Mouse (Mus musculus): ENCODE measurements around the gene Angptl1. TPM values are rescaled to one million over a fixed set of nuclear protein-coding genes. Genes with fewer than 3 reads are reported as not detected.

Angptl1 gene
- polyA plus RNA-seq, 1 experiment = 0.75 TPM

DNA sequence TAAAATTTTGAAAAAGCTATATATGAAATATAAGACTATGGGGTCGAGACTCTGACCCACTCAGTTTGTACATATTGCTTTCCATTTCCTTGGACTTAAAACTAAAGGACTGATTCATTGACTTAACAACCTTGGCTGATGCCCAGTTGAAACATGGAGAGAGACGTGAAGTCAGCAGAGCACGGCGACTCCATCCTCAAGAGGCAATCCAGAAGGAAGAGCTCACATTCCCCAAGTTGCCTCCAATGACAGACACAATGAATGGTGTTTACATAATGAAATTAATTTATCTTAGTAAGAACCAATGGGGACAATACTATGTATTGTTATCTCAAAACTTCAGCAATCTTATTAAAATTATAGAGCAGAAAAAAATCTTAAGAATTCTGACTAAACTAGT, 16.2 kb downstream of the Angptl1 start:
- Histone ChIP-seq H3K4me1 (ENCODE audit: control insufficient read depth, insufficient read depth, low read length) (no peaks in the 10 kb centered on the region), H3K27me3 (replicated peaks; ENCODE audit: control insufficient read depth, insufficient read depth, low read length) (no peaks in the 10 kb centered on the region), H3K4me3 (ENCODE audit: insufficient read depth, low read depth, low read length) (no peak overlapping the region), H3K36me3 (ENCODE audit: control insufficient read depth, insufficient read depth, low read length) (no peaks in the 10 kb centered on the region), H3K27ac (ENCODE audit: insufficient read depth, low read depth, low read length) (no peak overlapping the region)
- no peak for TF ChIP-seq CTCF (conservative IDR thresholded peaks at IDR 0.05; ENCODE audit: insufficient read depth, insufficient read length, low read depth, low read length)
- TF ChIP-seq POLR2A (IDR thresholded peaks at IDR 0.05; ENCODE audit: low read depth, low read length) = no peak
- 70% methylated on average over 4 of the region's 4 CpGs for WGBS
- DNase-seq = no peak

DNA sequence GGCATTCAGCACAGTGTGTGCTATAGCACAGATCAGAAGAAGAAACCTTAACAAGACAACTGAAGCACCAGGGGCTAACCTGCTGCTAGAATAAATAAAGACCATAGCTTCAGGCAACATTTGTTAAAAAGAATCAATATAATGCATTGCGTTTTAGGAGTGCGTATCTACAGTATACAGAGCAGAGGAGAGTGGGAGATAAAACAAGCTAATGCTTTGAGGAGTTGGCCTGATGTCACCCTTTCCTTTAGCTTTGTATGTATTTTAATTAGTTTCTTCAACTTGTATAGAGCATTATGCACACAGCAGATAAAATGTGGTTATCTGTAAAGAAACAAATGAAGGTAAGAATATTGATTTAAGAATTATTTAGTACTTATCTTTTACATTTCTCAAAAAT, 18.3 kb downstream of the Angptl1 start:
- no peaks in the 10 kb centered on the region for H3K36me3 ChIP-seq (ENCODE audit: control insufficient read depth, insufficient read depth, low read length)
- TF ChIP-seq POLR2A (IDR thresholded peaks at IDR 0.05; ENCODE audit: low read depth, low read length) (no peak), CTCF (conservative IDR thresholded peaks at IDR 0.05; ENCODE audit: insufficient read depth, insufficient read length, low read depth, low read length) (no peak)
- no peak overlapping the region for H3K27ac ChIP-seq (ENCODE audit: insufficient read depth, low read depth, low read length)
- no peaks in the 10 kb centered on the region for H3K27me3 ChIP-seq (replicated peaks; ENCODE audit: control insufficient read depth, insufficient read depth, low read length)
- 97% methylated on average over 2 of the region's 2 CpGs for WGBS
- no peak overlapping the region for H3K4me3 ChIP-seq (ENCODE audit: insufficient read depth, low read depth, low read length)
- no peaks in the 10 kb centered on the region for H3K4me1 ChIP-seq (ENCODE audit: control insufficient read depth, insufficient read depth, low read length)
- DNase-seq = no peak

DNA sequence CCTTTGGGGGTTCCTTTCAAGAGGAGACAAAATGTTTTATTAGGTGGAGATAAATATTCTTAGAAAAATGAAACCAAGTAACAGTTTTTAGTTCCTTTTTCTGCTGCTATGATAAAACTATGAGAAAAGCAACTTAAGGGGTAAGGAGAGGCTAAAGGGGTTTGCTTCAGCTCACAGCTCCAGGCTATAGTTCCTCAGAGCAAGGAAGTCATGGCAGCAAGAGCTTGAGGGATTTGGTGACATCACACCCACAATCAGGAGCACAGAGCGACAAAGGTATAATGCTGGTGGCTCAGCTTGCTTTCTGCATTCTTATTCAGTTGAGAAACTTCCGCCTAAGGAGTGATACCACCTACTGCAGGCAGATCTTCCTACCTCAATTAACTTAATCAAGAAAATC, 20.8 kb downstream of the Angptl1 start:
- WGBS = 100% methylated on average over 2 of the region's 2 CpGs
- no peaks in the 10 kb centered on the region for H3K27me3 ChIP-seq (replicated peaks; ENCODE audit: control insufficient read depth, insufficient read depth, low read length)
- TF ChIP-seq POLR2A (IDR thresholded peaks at IDR 0.05; ENCODE audit: low read depth, low read length) = no peak
- TF ChIP-seq CTCF (conservative IDR thresholded peaks at IDR 0.05; ENCODE audit: insufficient read depth, insufficient read length, low read depth, low read length) = no peak
- no peaks in the 10 kb centered on the region for H3K36me3 ChIP-seq (ENCODE audit: control insufficient read depth, insufficient read depth, low read length)
- no peak for DNase-seq
- no peak overlapping the region for H3K27ac ChIP-seq (ENCODE audit: insufficient read depth, low read depth, low read length)
- H3K4me3 ChIP-seq (ENCODE audit: insufficient read depth, low read depth, low read length) = no peak overlapping the region
- no peaks in the 10 kb centered on the region for H3K4me1 ChIP-seq (ENCODE audit: control insufficient read depth, insufficient read depth, low read length)

DNA sequence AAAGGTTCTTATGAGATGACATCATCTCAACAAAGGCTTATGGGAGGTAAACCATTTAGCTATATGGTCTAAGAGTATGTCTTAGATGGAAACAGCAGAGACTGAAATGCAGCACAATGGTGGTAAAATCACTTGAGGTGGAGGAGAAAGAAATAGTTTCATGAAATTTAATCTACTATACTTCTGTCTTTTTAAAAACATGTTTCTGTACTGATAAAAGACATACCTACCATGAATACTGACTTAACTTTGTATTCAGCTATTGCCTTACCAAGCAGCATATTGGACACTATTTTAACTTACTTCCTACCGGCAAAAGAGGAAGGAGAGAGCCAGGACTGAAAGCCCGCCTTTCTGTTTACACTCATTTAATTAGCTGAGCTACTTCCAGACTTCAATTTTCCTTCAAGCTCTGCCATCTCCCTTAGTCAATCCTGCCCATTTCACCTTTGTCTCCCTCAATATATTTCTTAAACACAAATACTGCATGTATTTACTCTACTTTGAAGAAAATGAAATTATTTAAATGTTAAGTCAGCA, 21.4 kb downstream of the Angptl1 start:
- H3K36me3 ChIP-seq (ENCODE audit: control insufficient read depth, insufficient read depth, low read length) = no peaks in the 10 kb centered on the region
- H3K27me3 ChIP-seq (replicated peaks; ENCODE audit: control insufficient read depth, insufficient read depth, low read length) = no peaks in the 10 kb centered on the region
- no peak overlapping the region for H3K4me3 ChIP-seq (ENCODE audit: insufficient read depth, low read depth, low read length)
- DNase-seq = no peak
- no peak for TF ChIP-seq POLR2A (IDR thresholded peaks at IDR 0.05; ENCODE audit: low read depth, low read length)
- TF ChIP-seq CTCF (conservative IDR thresholded peaks at IDR 0.05; ENCODE audit: insufficient read depth, insufficient read length, low read depth, low read length) = no peak
- no peaks in the 10 kb centered on the region for H3K4me1 ChIP-seq (ENCODE audit: control insufficient read depth, insufficient read depth, low read length)
- WGBS = 59% methylated on average over 2 of the region's 2 CpGs
- H3K27ac ChIP-seq (ENCODE audit: insufficient read depth, low read depth, low read length) = no peak overlapping the region

DNA sequence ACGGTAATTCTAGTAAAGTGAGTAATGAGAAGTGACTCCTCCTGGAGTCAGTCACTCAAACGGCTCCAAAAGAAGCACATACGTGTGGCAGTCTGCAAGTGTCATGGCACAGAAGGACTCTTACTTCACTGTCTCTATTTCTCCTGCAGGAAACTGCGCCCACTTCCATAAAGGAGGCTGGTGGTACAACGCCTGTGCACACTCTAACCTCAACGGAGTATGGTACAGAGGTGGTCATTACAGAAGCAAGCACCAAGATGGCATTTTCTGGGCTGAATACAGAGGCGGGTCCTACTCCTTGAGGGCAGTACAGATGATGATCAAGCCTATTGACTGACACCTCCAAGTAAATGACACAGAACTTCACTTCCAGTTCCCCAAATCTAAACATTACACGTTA, 21.9 kb downstream of the Angptl1 start:
- no peak overlapping the region for H3K4me3 ChIP-seq (ENCODE audit: insufficient read depth, low read depth, low read length)
- WGBS = 83% methylated on average over 8 of the region's 8 CpGs
- H3K27ac ChIP-seq (ENCODE audit: insufficient read depth, low read depth, low read length) = no peak overlapping the region
- TF ChIP-seq POLR2A (IDR thresholded peaks at IDR 0.05; ENCODE audit: low read depth, low read length) (no peak), CTCF (conservative IDR thresholded peaks at IDR 0.05; ENCODE audit: insufficient read depth, insufficient read length, low read depth, low read length) (no peak)
- no peaks in the 10 kb centered on the region for H3K4me1 ChIP-seq (ENCODE audit: control insufficient read depth, insufficient read depth, low read length)
- no peaks in the 10 kb centered on the region for H3K36me3 ChIP-seq (ENCODE audit: control insufficient read depth, insufficient read depth, low read length)
- no peaks in the 10 kb centered on the region for H3K27me3 ChIP-seq (replicated peaks; ENCODE audit: control insufficient read depth, insufficient read depth, low read length)
- no peak for DNase-seq

DNA sequence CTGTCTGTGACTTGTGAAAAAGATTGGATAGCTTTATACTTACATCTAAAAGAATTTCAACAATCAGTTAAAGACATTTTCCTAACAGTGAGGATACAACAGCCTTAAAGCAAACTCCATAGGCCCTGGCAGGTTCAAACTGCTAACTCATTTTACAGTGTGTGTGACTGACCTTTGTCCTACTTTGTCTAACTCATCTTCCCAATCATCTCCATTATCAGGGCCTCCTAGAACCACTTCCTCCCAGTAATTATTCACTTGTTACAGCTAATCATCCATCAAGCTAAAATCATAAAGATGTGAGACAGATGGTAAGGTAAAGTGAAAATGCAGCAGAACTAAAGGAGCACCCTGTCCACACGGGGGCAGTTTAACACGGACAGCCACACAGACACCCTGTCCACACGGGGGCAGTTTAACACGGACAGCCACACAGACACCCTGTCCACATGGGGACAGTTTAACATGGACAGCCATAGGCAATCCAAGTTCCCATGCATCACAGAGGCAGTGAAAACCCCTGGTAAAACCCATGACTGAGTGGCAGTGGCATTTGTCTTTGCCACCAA, 23.2 kb downstream of the Angptl1 start:
- 22% methylated on average over 4 of the region's 4 CpGs for WGBS
- no peaks in the 10 kb centered on the region for H3K27me3 ChIP-seq (replicated peaks; ENCODE audit: control insufficient read depth, insufficient read depth, low read length)
- TF ChIP-seq CTCF (conservative IDR thresholded peaks at IDR 0.05; ENCODE audit: insufficient read depth, insufficient read length, low read depth, low read length) (peak; percentile 69), POLR2A (IDR thresholded peaks at IDR 0.05; ENCODE audit: low read depth, low read length) (no peak)
- H3K4me1 ChIP-seq (ENCODE audit: control insufficient read depth, insufficient read depth, low read length) = no peaks in the 10 kb centered on the region
- H3K4me3 ChIP-seq (ENCODE audit: insufficient read depth, low read depth, low read length) = no peak overlapping the region
- no peak overlapping the region for H3K27ac ChIP-seq (ENCODE audit: insufficient read depth, low read depth, low read length)
- DNase-seq = peak; percentile 13
- no peaks in the 10 kb centered on the region for H3K36me3 ChIP-seq (ENCODE audit: control insufficient read depth, insufficient read depth, low read length)

DNA sequence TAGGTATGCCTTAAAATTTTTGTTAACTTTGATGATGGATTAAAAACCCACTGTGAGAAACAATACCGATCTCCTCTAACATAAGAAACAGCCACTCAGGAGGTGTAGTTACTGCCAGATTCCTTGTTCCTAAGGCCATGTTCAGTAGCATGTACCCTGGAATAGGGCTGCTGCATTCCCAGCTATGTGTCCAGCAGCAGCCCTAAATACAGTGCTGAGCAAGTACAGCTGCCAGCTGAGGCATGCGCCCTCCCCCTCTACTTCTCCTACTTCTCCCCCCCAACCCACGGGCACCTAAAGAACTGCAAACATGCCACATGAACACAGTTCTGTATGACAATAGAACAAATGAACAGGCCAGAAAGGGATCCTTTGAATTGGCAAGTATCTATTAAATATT, 25.4 kb downstream of the Angptl1 start:
- Histone ChIP-seq H3K4me3 (ENCODE audit: insufficient read depth, low read depth, low read length) (no peak overlapping the region), H3K36me3 (ENCODE audit: control insufficient read depth, insufficient read depth, low read length) (no peaks in the 10 kb centered on the region), H3K27me3 (replicated peaks; ENCODE audit: control insufficient read depth, insufficient read depth, low read length) (no peaks in the 10 kb centered on the region), H3K27ac (ENCODE audit: insufficient read depth, low read depth, low read length) (no peak overlapping the region), H3K4me1 (ENCODE audit: control insufficient read depth, insufficient read depth, low read length) (no peaks in the 10 kb centered on the region)
- TF ChIP-seq CTCF (conservative IDR thresholded peaks at IDR 0.05; ENCODE audit: insufficient read depth, insufficient read length, low read depth, low read length) (no peak), POLR2A (IDR thresholded peaks at IDR 0.05; ENCODE audit: low read depth, low read length) (no peak)
- WGBS = 77% methylated on average over 3 of the region's 3 CpGs
- DNase-seq = no peak
